Mouse (Mus musculus): ENCODE measurements around the gene Angptl7. TPM values are rescaled to one million over a fixed set of nuclear protein-coding genes. Genes with fewer than 3 reads are reported as not detected.
A peak's percentile ranks its signal among the peaks of the same experiment; 100 is the strongest.

Gene Angptl7
- total and polyA plus RNA-seq, 2 experiments from 2014 or later, result 4.9 to 8.9 TPM

- DNase-seq (ENCODE audit: low spot score) (no peak), ATAC-seq (ENCODE audit: insufficient read depth, low read depth) (no peak)
- Histone ChIP-seq H3K4me1 (ENCODE audit: control insufficient read depth, insufficient read depth) (no peaks in the 10 kb centered on the region; the same call in 1 of the 2 replicates), H3K27ac (ENCODE audit: low read depth) (no peak overlapping the region), H3K9me3 (replicated peaks; ENCODE audit: control insufficient read depth, low read length) (no peaks in the 10 kb centered on the region), H3K27me3 (ENCODE audit: control insufficient read depth, insufficient read depth, low read length) (no peaks in the 10 kb centered on the region), H3K9ac (replicated peaks; ENCODE audit: low read depth, low read length) (no peak overlapping the region), H3K4me3 (ENCODE audit: low read depth, low read length) (no peak overlapping the region), H3K36me3 (replicated peaks; ENCODE audit: control insufficient read depth, insufficient read depth, low read length) (peaks cover 53% of the 10 kb centered on the region), H3K4me2 (ENCODE audit: low read depth, low read length) (no peak overlapping the region)
- WGBS, result 63% methylated on average over 5 of the region's 5 CpGs
- TF ChIP-seq CTCF (IDR thresholded peaks at IDR 0.05; ENCODE audit: low read depth) (no peak), EP300 (IDR thresholded peaks at IDR 0.05; ENCODE audit: low read depth) (no peak)
Observed at GRCm38 (mm10) chr4:148518235-148518795, 18.1 kb upstream of the Angptl7 start.

DNA sequence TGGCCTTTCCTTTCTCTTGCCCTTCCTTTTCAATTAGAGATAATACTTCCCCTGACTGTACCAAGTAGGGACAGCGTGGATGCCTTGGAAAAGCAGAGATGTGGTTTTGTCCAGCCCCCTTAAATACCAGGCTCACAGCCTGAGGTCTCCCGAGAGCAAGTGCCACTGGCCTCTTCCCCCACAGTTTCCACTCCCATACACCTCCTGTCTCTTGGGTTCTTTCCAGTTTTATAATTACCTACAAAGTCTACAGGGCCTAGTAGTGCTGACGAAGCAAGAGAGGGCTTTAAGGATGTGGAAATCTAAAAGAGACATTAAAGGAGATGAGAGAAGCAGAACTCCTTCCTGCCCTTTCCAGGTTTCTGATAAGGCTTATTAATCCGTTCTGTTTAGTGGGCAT, 17.5 kb upstream of the Angptl7 start:
- H3K27me3 ChIP-seq (ENCODE audit: control insufficient read depth, insufficient read depth, low read length), result no peaks in the 10 kb centered on the region
- no peak for ATAC-seq (ENCODE audit: insufficient read depth, low read depth)
- TF ChIP-seq EP300 (IDR thresholded peaks at IDR 0.05; ENCODE audit: low read depth), result no peak
- no peak for TF ChIP-seq CTCF (IDR thresholded peaks at IDR 0.05; ENCODE audit: low read depth)
- no peaks in the 10 kb centered on the region for H3K9me3 ChIP-seq (replicated peaks; ENCODE audit: control insufficient read depth, low read length)
- DNase-seq (ENCODE audit: low spot score), result no peak
- H3K4me1 ChIP-seq (ENCODE audit: control insufficient read depth, insufficient read depth), result no peaks in the 10 kb centered on the region; the same call in 1 of the 2 replicates
- H3K36me3 ChIP-seq (replicated peaks; ENCODE audit: control insufficient read depth, insufficient read depth, low read length), result peaks cover 54% of the 10 kb centered on the region
- H3K4me3 ChIP-seq (ENCODE audit: low read depth, low read length), result no peak overlapping the region
- 36% methylated on average over 4 of the region's 4 CpGs for WGBS
- no peak overlapping the region for H3K4me2 ChIP-seq (ENCODE audit: low read depth, low read length)
- no peak overlapping the region for H3K9ac ChIP-seq (replicated peaks; ENCODE audit: low read depth, low read length)
- no peak overlapping the region for H3K27ac ChIP-seq (ENCODE audit: low read depth)

GRCm38 (mm10) chr4:148515313-148515712, 15.1 kb upstream of the Angptl7 start:
- no peak for DNase-seq (ENCODE audit: low spot score)
- H3K36me3 ChIP-seq (replicated peaks; ENCODE audit: control insufficient read depth, insufficient read depth, low read length), result peaks cover 49% of the 10 kb centered on the region

GRCm38 (mm10) chr4:148513021-148513559, 12.8 kb upstream of the Angptl7 start:
- no peak for TF ChIP-seq CTCF (IDR thresholded peaks at IDR 0.05; ENCODE audit: low read depth)
- TF ChIP-seq EP300 (IDR thresholded peaks at IDR 0.05; ENCODE audit: low read depth), result no peak
- Histone ChIP-seq H3K27ac (ENCODE audit: low read depth) (no peak overlapping the region), H3K9ac (replicated peaks; ENCODE audit: low read depth, low read length) (no peak overlapping the region), H3K27me3 (ENCODE audit: control insufficient read depth, insufficient read depth, low read length) (no peaks in the 10 kb centered on the region), H3K4me3 (ENCODE audit: low read depth, low read length) (no peak overlapping the region), H3K4me2 (ENCODE audit: low read depth, low read length) (no peak overlapping the region), H3K9me3 (replicated peaks; ENCODE audit: control insufficient read depth, low read length) (no peaks in the 10 kb centered on the region), H3K36me3 (replicated peaks; ENCODE audit: control insufficient read depth, insufficient read depth, low read length) (peaks cover 59% of the 10 kb centered on the region), H3K4me1 (ENCODE audit: control insufficient read depth, insufficient read depth) (no peaks in the 10 kb centered on the region; the same call in 1 of the 2 replicates)
- ATAC-seq (ENCODE audit: insufficient read depth, low read depth) (no peak), DNase-seq (ENCODE audit: low spot score) (no peak)
- 73% methylated on average over 6 of the region's 6 CpGs for WGBS

More at GRCm38 (mm10) chr4:148515313-148515712, 15.1 kb upstream of the Angptl7 start:
- H3K9ac ChIP-seq (replicated peaks; ENCODE audit: low read depth, low read length), result no peak overlapping the region
- H3K4me3 ChIP-seq (ENCODE audit: low read depth, low read length), result no peak overlapping the region
- ATAC-seq (ENCODE audit: insufficient read depth, low read depth), result no peak
- 89% methylated on average over 2 of the region's 2 CpGs for WGBS
- no peaks in the 10 kb centered on the region for H3K27me3 ChIP-seq (ENCODE audit: control insufficient read depth, insufficient read depth, low read length)
- no peak overlapping the region for H3K27ac ChIP-seq (ENCODE audit: low read depth)
- H3K4me2 ChIP-seq (ENCODE audit: low read depth, low read length), result no peak overlapping the region
- H3K9me3 ChIP-seq (replicated peaks; ENCODE audit: control insufficient read depth, low read length), result no peaks in the 10 kb centered on the region
- no peaks in the 10 kb centered on the region; the same call in 1 of the 2 replicates for H3K4me1 ChIP-seq (ENCODE audit: control insufficient read depth, insufficient read depth)
- TF ChIP-seq EP300 (IDR thresholded peaks at IDR 0.05; ENCODE audit: low read depth), result no peak
- peak; percentile 2; the same call in 1 of the 2 replicates for TF ChIP-seq CTCF (IDR thresholded peaks at IDR 0.05; ENCODE audit: low read depth)

GRCm38 (mm10) chr4:148511334-148511733, 11.1 kb upstream of the Angptl7 start:
- DNase-seq (ENCODE audit: low spot score) (no peak), ATAC-seq (ENCODE audit: insufficient read depth, low read depth) (no peak)
- no peak overlapping the region for H3K4me3 ChIP-seq (ENCODE audit: low read depth, low read length)
- WGBS, result 95% methylated on average over 4 of the region's 4 CpGs
- H3K36me3 ChIP-seq (replicated peaks; ENCODE audit: control insufficient read depth, insufficient read depth, low read length), result peaks cover 51% of the 10 kb centered on the region
- H3K4me2 ChIP-seq (ENCODE audit: low read depth, low read length), result no peak overlapping the region
- H3K27me3 ChIP-seq (ENCODE audit: control insufficient read depth, insufficient read depth, low read length), result no peaks in the 10 kb centered on the region
- H3K4me1 ChIP-seq (ENCODE audit: control insufficient read depth, insufficient read depth), result no peaks in the 10 kb centered on the region
- no peak overlapping the region for H3K9ac ChIP-seq (replicated peaks; ENCODE audit: low read depth, low read length)
- TF ChIP-seq CTCF (IDR thresholded peaks at IDR 0.05; ENCODE audit: low read depth), result no peak
- TF ChIP-seq EP300 (IDR thresholded peaks at IDR 0.05; ENCODE audit: low read depth), result no peak
- H3K9me3 ChIP-seq (replicated peaks; ENCODE audit: control insufficient read depth, low read length), result no peaks in the 10 kb centered on the region
- H3K27ac ChIP-seq (ENCODE audit: low read depth), result no peak overlapping the region

GRCm38 (mm10) chr4:148510691-148511090, 10.4 kb upstream of the Angptl7 start:
- H3K27ac ChIP-seq (ENCODE audit: low read depth), result no peak overlapping the region
- 67% methylated on average over 4 of the region's 4 CpGs for WGBS
- DNase-seq (ENCODE audit: low spot score) (no peak), ATAC-seq (ENCODE audit: insufficient read depth, low read depth) (no peak)
- no peak overlapping the region for H3K9ac ChIP-seq (replicated peaks; ENCODE audit: low read depth, low read length)
- H3K9me3 ChIP-seq (replicated peaks; ENCODE audit: control insufficient read depth, low read length), result no peaks in the 10 kb centered on the region
- TF ChIP-seq EP300 (IDR thresholded peaks at IDR 0.05; ENCODE audit: low read depth) (no peak), CTCF (IDR thresholded peaks at IDR 0.05; ENCODE audit: low read depth) (no peak)
- peaks cover 50% of the 10 kb centered on the region for H3K36me3 ChIP-seq (replicated peaks; ENCODE audit: control insufficient read depth, insufficient read depth, low read length)
- H3K4me3 ChIP-seq (ENCODE audit: low read depth, low read length), result no peak overlapping the region
- H3K4me2 ChIP-seq (ENCODE audit: low read depth, low read length), result no peak overlapping the region
- no peaks in the 10 kb centered on the region for H3K27me3 ChIP-seq (ENCODE audit: control insufficient read depth, insufficient read depth, low read length)
- no peaks in the 10 kb centered on the region for H3K4me1 ChIP-seq (ENCODE audit: control insufficient read depth, insufficient read depth)

Data from heart, postnatal 0 days (tissue).